Mouse (Mus musculus) gastrocnemius, adult 8-10 months (tissue): Measurements from ENCODE around the gene Gpr68. TPM values are rescaled to one million over a fixed set of nuclear protein-coding genes. Genes with fewer than 3 reads are reported as not detected.
A peak's percentile ranks its signal among the peaks of the same experiment; 100 is the strongest.

Source experiments
- DNase-seq, 2 experiments: peaks; one replicate each; pipeline ENCODE4 v3.0.0; 2022; ENCODE audit warnings: low spot score in 2 of 2
- total RNA-seq, 4 experiments: library from RNA; stranded (reverse); gene quantifications; 2 replicates each; pipeline ENCODE4 v1.2.4; 2022

Gpr68 gene
- total RNA-seq, 4 experiments from 2014 or later, result 0.15 TPM; not detected in 3

DNA sequence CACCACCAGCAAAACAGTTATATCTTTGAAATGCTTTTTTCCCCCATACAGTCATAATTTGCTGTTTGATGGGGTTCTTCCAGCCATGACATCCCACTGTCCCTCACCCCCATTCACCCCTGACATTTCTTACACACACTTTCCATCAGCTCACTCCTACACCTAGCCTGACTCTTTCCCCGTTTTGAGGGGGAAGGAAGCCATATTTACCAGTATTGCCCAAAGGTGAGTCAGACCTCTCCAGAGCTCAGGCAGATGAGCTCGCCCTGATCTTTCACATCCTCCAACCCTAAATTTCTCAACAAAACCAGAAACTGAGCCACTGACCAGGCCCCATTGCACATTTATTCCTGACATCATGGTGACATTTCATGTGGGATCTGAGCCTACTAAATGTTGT, 36.2 kb downstream of the Gpr68 start:
- DNase-seq, result no peak

DNA sequence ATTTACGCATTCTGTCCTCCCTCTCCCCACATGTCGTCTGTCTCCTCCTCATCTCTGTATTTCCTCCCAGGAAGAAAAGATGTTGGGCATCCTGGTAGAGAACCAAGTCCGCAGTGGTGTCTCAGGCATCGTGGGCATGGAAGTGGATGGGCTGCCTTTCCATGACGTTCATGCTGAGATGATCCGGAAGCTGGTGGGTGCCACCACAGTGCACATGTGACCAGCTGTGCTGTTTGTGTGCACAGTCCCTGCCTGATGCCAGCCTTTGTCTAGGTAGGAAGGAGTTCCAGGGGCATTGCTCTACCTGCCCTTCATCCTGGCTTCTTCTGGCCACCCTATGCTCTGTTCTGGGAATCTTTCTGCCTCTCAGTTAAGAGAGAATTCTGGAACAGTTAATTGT, 36.8 kb downstream of the Gpr68 start:
- DNase-seq, result no peak

DNA sequence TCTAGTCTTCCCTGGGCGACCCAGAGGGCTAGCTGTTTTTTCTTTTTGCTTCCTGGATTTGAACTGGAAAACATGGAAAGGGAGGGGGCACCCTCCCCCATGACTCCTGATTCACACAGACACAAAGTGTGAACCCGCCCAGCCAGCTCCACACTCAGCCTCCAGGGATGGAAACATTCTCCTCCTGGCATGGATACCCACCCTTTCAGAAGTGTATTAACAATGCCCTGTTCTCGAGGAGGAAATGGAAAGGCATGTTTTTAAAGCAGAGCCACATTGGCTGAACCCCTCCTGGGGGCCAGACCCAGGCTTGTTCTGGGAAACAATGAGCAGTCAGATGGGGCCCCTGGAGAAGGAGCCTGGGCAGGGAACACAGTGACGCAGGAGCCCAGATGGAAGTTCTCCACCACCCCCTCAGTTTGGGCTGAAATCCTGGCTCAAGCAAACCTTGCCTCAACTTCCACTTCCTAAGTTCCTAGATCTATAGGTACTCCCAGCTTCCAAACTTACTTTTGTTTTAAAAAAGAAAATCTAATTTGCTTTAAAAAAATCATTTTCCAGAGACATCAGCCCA, 39.9 kb downstream of the Gpr68 start:
- DNase-seq, result no peak

DNA sequence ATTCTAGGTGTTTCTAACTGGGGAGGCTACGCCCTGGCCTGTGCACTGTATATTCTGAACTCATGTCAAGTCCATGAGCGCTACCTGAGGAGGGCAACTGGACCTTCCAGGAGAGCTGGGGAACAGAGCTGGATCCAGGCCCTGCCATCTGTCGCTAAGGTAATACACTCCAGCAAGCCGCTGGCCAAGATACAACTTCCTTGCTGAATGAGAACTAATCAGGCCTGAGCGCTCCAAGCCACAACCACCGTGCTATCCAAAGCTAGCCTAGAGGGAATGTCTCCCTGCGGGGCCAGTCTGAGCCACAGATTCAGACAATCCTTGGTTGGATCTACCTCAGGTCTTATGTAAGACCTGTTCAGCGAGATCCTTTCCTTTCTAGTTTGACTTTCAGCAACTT, 40.9 kb downstream of the Gpr68 start:
- peak; percentile 25 to 67 for DNase-seq

DNA sequence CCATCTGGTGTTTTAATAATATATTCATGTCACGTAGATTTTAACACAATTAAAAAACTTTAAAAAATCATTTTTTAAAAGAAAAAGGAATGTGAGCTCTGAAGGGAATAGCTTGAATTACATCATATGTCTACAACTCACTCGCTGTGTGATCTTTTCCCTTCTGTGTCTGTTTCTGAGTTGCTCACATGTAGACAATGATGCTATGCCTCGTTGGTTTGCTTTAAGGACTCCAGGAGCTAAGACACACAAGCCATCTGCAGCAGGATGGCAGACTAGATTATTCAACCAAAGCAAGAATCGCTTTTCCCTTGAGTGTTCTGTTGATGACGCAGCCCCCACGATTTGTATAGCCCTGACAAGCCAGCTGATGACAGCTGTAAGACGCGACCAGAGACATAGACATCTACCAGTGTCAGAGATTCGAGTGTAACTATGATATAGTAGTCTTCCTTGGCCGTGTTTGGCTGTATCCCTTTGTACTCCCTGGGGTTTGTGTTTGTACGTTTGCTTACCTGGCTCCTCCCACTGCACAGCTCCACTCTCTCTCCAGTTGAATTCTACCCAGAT, 42.4 kb downstream of the Gpr68 start:
- DNase-seq, result no peak

DNA sequence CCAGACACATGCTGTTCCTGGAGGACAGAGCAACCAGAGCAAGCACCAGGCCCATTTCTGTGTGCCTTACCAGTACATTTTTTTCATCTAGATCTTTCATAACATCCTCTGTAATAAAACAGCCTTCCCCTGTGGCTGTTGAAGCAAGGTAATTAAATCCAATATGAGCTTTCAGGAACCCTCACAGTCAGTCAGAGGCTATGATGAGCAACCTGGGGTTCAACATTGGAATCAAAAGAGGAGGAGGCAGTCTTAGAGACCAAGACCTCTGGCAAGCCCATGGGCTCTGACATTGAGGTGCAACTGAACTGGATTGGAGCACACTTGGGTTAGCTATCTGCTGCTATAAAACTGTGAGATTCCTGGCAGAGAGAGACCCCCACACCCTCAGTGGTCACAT, 42.9 kb downstream of the Gpr68 start:
- no peak for DNase-seq

DNA sequence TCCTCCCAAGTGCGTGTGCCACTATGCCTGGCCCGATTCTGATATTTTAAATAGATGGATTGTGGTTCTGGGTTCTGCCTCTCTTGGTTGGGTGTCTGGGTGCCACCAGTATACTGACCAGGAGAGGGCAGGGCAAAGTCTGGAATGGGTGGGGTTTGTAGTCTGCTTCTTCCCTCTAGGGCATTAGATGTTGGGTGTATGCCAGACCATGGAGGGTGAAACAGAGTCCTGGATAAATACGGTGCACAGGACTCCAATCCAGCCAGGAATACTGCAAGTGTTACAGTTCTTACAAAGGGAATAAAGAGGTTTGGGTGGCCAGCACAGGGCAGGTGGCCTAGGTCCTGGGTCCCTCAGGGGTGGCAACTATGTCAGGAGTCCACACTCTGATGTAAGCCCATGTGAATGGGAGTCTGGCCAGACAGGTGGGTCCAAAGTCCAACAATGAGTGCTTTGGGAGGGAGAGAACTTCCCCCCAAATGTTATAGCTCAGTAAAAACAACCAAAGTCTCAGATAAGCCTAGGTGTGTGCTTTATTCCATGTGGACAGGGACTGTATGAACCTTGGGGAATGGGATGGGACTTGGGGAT, 45.0 kb downstream of the Gpr68 start:
- DNase-seq, result no peak

DNA sequence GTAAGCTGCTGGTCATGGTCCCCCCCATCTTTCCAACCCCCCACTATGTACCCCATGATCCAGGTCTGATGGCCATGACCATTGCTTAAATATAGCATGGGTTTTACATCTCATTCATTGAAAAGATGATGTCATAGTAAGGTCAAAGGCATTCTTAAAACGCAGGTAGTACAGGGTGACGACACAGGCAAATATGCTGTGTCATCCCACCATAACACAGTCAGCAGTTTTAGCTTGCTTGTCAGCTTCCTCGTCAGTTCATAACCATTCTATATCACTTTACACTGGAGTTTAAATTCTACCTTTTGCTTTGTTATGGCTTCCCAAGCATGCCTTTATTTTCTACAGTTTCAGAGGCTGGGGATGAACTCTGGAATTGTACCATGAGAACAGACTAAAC, 45.7 kb downstream of the Gpr68 start:
- no peak for DNase-seq

DNA sequence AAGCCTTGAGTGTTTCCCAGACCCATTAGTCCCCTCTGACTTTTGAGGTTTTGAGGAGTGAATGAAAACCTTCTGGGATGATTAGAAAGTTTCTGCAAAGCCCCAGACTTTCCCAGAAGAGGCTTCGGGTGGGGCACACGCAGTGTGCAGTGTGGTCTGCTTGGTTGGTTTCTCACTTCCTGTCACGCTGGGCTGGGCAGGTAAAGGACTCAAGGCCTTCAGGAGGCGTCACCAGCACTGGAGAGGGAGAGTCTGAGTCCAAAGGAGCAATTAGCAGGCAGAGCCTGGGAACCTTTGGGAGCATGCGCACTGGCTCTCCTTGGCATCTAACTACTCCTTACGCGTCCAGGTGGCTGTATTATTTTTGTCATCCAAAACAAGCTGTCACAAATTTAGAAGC, 50.2 kb downstream of the Gpr68 start:
- no peak for DNase-seq

DNA sequence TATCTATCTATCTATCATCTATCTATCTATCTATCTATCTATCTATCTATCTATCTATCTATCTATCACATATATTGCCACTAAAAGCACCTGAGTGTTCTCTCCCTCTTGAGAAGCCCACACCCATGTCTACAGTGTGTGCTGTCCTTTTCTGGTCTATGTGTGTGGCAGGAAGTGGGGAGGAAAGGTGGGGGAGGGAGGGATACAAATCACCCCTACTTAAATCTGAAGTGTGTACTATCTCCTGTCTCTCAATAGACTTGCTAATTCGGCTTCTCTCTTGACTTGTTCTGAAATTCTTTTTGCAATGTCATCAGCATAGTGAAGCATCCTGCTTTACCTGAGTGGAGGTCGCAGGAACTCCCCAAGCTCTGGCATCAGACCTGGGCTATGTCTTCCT, 51.7 kb downstream of the Gpr68 start:
- no peak for DNase-seq

DNA sequence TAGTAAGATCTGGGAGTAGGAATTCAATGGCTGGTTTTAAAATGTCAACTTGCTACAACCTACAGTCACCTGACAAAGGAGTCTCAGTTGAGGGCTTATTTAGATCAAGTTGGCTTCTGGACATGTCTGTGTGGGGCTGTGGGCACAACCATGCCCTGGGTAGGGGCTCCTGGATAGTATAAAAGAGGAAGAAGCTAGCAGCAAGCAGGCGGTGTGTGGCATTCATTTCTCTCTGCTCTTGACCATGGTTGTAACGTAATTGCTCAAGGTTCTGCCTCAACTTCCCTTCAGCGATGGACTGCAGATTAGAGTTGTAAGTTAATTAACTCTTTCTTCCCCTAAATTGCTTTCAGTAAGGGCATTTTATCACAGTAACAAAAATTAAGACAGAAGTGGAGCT, 55.6 kb downstream of the Gpr68 start:
- no peak for DNase-seq

DNA sequence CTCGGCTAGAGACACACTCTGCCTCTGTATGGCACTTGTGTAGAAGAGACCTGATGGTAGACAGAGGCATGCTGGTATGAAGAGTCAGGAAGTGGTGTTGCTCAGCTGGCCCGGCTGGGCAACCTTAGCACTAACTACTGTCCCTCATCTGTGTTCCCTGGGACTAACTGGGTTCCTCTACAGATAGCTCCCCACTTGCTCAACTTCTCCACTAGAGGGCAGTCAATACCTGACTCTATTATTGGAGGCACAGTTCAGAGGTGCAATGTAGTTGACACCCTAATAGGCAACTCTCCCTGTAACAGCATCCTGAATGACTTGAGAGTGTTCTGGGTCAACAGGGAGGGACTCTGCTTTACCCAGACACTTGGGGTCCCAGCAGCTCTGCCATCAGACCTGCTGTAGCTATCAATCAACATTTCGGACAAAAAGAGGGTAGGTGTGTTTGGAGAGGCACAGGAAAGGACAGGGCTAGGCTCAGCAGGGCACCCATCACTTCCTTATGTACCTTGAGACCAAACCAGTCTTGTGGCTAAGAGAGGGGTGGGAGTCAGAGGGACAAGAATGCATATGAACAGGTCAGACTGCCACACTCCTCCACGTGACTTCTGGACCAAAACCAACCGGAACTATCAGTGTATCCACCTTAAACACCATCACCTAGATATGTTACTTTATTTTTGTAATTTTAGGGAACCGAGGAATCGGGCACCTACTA, 58.4 kb downstream of the Gpr68 start:
- DNase-seq, result peak in 1 of 2 experiments; percentile 28

DNA sequence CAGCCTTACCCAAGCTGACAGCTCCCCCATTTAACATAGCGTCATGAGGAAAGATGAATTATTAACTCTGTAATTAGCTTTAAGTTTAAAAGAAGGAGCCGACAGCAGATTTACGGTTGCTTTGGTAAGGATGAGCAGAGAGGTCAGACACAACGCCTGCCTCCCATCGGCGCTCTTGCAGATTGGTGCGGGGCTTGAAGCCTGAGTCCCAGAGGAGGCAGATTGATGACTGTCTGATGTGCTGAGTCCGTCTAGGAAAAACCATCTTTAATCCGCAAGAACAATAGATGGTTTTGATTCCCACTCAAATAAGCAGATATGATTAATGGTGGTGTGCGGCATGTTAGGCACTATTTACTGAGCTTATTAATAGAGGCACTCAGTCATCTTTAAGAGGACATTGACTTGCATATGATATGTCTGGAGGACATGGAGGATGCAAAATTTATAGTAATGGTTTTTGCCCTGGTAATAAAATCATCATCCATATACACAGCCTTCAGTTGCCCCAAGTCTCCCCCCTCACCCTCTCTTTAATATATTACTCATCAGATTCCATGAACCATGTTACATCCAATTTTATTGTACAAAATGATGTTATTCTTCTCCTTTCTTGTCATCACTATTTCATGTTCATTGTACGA, 60.4 kb downstream of the Gpr68 start:
- DNase-seq, result no peak

DNA sequence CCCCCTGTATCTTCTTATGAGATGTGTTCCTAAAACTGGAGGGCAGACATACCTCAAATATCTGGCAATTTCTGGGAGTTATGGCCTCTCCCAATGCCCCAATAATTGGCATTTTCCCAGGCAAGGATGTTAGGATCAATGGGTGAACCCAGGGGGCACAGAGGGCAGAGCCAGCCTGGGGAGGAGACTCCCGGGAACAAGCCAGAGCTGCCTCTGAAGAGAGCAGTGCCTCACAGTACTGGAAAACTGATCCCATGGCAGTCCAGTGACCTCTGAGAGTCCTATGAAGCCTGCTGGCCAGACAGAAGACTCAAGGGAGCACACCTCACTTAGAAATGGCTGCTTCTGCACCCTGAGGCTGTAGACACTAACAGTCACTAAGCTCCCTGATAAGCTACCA, 61.4 kb downstream of the Gpr68 start:
- no peak for DNase-seq

DNA sequence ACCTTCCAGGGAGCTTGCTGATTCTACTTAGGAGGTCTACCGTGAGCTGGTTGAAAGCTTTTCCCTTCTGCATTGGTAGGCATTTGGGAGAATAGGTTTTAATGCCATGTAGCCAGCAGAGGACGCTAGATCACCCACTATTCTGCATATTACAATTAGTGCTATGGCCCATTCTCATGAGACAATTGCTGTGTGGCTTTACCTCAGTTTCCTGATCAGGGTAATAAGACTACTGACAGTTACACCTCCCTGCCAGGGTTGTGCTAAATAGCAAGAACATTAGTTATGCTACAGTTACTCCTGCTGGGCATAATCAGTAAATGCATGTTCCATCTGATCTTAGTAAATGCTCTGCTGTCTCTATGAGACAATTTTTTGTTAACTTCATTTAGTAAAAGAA, 62.2 kb downstream of the Gpr68 start:
- DNase-seq, result no peak

DNA sequence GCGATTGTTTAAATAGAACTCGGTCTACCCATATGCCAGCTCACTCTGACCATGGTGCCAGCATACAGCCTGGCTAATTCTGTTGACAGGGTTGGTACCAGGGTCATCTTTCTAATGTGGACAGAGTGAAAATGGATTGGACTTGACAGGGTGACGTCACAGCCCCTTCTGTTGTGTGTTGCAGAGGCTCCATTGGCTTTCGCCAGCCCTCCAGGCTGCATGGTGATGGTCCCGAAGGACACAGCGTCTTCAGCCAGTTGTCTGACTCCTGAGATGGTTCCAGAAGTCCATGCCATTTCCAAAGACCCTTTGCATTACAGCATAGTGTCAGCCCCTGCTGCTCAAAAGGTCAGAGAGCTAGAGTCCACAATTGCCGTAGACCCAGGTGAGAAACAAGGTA, 63.5 kb downstream of the Gpr68 start:
- no peak for DNase-seq

DNA sequence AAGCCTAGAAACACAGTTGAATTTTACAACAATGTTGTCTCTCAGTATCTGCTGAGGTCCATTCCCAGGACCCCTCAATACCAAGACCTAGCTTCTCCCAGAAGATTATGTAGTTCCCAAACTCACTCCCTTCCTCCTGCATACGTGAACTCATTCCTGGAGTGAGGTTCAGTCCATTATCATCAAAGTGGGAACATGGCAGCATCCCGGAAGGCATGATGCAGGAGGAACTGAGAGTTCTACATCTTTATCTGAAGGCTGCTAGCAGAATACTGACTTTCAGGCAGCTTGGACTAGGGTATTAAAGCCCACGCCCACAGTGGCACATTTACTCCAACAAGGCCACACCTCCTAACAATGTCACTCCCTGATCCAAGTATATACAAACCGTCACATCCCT, 64.8 kb downstream of the Gpr68 start:
- no peak for DNase-seq

DNA sequence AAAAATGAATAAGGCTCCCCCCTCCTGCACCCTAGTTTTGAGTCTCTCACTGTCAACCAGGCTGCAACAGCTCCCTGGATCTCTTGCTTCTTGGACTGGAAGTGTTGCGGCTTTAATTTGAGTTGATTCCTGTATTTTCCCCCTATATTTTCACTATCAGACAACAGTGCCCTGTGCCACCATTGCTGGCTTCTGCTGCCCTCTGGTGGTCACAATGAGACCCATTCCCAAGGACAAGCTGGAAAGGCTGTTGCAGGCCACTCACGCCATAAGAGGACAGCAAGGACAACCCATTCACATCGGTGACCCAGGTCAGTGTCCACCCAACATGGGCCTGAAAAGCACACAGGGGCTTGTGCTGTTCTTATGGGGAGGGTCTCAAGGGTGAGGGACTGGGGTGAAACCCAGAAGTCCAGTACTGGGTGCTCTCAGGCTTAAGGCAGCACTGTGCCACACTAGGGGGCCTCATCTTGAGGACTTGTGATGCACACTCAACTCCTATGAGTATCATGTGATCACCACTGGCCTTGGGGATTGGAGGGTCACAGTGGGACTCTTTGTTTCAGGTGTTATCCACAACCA, 66.7 kb downstream of the Gpr68 start:
- DNase-seq, result peak; percentile 67 to 74

DNA sequence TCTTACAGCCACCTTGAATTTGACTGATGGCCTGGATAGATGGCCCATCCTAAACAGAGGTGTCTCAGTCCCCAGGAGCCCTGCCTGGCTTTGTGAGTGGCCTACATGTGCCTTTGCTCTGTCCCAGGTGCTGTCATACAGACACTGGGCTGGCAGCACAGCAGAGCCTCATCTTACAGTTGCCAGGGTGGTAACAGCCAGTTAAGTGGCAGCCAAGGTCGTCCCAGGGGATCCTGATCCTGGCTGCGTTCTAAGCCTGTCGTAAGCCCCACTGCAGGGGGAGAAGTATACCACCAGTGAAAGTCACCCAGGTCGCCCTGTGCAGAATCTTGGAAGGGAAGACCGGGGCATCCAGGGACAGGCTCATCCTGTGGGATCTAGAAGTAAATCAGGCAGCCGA, 68.1 kb downstream of the Gpr68 start:
- DNase-seq, result peak; percentile 72 to 77

DNA sequence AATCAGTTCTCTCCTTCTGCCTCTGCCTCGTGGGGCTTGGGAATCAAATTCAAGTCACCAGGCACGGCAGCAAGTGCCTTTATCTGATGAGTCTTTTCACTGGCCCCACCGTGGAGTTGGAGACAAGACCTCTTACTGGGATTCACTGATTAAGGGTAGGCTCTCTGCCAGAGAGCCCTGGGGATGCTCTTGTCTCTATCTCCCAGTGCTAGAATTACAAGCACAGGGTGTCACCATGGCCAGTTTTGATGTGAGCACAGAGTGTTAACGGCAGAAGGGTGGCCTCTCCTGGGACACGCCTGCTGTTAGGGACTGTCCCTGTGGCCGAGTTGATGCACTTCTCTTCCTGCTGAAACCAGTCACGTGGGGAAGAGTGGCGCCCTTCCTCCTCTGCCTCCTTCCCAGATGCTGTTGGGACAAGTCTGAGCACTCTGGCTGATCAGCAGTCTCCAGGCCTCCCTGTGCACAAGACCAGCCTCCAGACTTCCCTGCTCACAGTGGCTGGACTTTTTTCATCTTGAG, 68.9 kb downstream of the Gpr68 start:
- DNase-seq, result no peak

DNA sequence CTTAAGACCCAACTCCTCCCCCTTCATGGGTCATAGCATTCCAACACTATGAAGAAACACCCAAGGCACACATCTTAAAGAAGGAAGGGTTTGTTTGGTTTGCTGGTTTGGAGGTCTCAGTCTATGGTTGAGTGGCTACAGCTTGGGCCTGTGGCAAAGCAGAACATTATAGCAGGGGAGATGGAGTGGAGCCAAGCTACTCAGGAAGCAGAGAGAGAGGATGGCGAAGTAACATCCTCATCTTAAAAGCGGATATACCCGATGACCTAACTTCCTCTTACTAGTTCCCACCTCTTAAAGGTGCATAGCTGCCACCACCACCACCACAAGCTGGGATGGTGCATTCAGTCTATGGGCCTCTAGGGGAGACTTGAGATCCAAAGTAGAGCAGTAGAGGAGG, 70.8 kb downstream of the Gpr68 start:
- DNase-seq, result no peak
